Mouse (Mus musculus) left cerebral cortex, adult 2 months (tissue): ENCODE measurements around the gene Ube2v1. TPM values are rescaled to one million over a fixed set of nuclear protein-coding genes. Genes with fewer than 3 reads are reported as not detected.

Experiments used
- DNase-seq, 2 experiments: peaks; one replicate each; pipeline ENCODE4 v3.0.0; 2021 to 2022; ENCODE audit warnings: low spot score in 2 of 2, mixed read lengths in 1 of 2; ENCODE audit errors: extremely low spot score in 1 of 2
- H3K27ac ChIP-seq: fragments of 200-600 bp; 2 replicates; pipeline ENCODE4 v1.8.1; 2022
- H3K4me3 ChIP-seq: fragments of 200-600 bp; 2 replicates; pipeline ENCODE4 v1.8.1; 2022
- CTCF ChIP-seq: fragments of 200-600 bp; IDR thresholded peaks from 2 replicates; pipeline ENCODE4 v1.8.1; 2022; ENCODE audit warnings: antibody characterized with exemption, mild to moderate bottlenecking, moderate library complexity
- intact Hi-C: fragments of 180-260 bp; cut with DNase I; formaldehyde crosslinking; loops from one replicate; pipeline ENCODE4 v1.15.1; 2025
- total RNA-seq, 2 experiments: library from RNA; stranded (reverse); gene quantifications; 2 replicates each; pipeline ENCODE4 v1.2.3; 2021

The Ube2v1 gene
- total RNA-seq, 2 experiments from 2014 or later = 244 to 274 TPM

GRCm38 (mm10) chr2:167596726-167597491 lies 35.0 kb downstream of the Ube2v1 start:
- no peak for TF ChIP-seq CTCF
- H3K4me3 ChIP-seq = no peak overlapping the region
- intact Hi-C loops = no loop called here
- no peak overlapping the region for H3K27ac ChIP-seq
- no peak for DNase-seq

- no peak for DNase-seq
- Histone ChIP-seq H3K27ac (no peak overlapping the region), H3K4me3 (no peak overlapping the region)
- TF ChIP-seq CTCF = no peak
- intact Hi-C loops = no loop called here
These were observed 35.6 kb downstream of the Ube2v1 start for GRCm38 (mm10) chr2:167596262-167596661.

DNA sequence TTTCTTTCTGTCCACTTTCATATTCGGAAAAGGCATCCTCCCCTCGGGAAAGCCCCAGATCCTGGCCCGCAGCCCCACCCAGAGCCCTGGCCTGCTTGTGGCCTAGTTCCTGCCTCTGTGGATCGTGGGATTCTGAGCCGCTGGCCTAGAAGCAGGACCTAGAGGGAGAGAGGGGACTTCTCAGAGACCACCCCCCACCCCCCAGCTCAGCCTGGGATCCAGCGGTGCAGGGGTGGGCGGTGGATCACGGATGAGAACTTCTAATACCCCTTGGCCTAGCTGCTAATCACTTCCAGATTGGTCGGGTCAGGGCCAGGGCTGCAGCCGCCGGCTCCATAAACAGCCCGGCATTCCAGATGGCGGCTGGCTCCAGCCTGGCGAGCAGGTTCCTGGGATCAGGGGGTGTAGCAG lies 36.1 kb downstream of the Ube2v1 start:
- intact Hi-C loops = no loop called here
- no peak overlapping the region; the same call in 1 of the 2 replicates for H3K27ac ChIP-seq
- H3K4me3 ChIP-seq = no peak overlapping the region
- no peak for DNase-seq
- no peak for TF ChIP-seq CTCF

GRCm38 (mm10) chr2:167594444-167594934 lies 37.4 kb downstream of the Ube2v1 start:
- TF ChIP-seq CTCF = no peak; the same call in 1 of the 2 replicates
- H3K4me3 ChIP-seq = no peak overlapping the region
- H3K27ac ChIP-seq = no peak overlapping the region; the same call in 1 of the 2 replicates
- intact Hi-C loops = no loop called here
- DNase-seq = peak; percentile 40 to 60

DNA sequence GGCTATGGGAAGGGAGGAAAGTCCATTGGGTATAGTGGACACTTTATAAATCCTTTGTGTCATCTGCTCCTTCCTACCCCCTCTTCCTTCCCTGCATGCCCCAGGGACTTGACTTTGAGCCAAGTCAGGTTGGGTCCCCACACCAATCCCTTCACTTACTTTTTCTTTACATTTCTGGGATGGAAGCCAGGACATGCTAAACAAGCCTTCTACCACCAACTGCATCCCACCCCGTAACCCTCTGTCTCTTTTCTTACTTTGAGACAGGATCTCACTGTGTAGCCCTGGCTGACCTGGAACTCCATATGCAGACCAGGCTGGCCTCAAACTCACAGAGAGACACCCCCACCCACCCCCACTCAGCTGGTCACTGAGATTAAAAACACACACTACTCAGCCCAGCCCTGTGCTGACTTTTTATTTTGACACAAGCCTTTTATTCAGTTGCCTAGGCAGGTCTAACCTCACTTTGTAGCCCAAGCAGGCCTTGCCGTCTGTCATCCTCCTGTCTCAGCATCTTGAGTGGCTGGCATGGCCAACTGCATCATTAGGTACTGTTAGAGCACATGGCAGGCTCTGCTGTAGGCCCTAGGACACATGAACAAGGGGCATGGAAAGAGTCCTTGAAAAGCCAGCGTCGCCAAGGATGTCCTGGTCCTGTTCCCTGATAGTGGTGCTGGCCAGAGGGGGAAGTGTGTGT lies 38.2 kb downstream of the Ube2v1 start:
- intact Hi-C loops = no loop called here
- Histone ChIP-seq H3K4me3 (no peak overlapping the region), H3K27ac (peak overlapping the region; percentile 36; the same call in 1 of the 2 replicates)
- DNase-seq = no peak
- TF ChIP-seq CTCF = no peak

GRCm38 (mm10) chr2:167588774-167589577 lies 42.9 kb downstream of the Ube2v1 start:
- Histone ChIP-seq H3K27ac (peak overlapping the region; percentile 70), H3K4me3 (peak overlapping the region; percentile 37)
- TF ChIP-seq CTCF = no peak
- intact Hi-C loops = no loop called here
- no peak for DNase-seq

DNA sequence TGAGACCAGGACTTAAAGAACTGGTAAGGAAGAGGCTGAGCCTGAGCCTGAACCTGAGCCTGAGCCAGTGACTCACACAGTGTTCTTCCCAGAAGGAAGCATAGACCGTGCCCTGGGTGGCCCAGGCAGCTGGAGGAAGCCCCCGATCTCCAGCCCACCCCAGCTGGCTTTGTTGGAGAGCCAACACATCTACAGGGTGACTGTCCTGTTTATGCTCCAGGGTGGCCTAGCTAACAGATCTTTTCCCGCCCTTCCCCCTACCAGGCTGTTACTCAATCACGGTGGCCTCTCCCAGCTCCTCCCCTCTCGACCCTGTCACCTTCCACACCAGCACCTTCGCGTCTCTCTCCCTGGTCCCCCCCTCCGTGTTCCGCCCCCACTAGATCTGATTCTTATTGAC lies 44.9 kb downstream of the Ube2v1 start:
- no peak for DNase-seq
- intact Hi-C loops = no loop called here
- no peak overlapping the region for H3K27ac ChIP-seq
- no peak for TF ChIP-seq CTCF
- H3K4me3 ChIP-seq = no peak overlapping the region

DNA sequence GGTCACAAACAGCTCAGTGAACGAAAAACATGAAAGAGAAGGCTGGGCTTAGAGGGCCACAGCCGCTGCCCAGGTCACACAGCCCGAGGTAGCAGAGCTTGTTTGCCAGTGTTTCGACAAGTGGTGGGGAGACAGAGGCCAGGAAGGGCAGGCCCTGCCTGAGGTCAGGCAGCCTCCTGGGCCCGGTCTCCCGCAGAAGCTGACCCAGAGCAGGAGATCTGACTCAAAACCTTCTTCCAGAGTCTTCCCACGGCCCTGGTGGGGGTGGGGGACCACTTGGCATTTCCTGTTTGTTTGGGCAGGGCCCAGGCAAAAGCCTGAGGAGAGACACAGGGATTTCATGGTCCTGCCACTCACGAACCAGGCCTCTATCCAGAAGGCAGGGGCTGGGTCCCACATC lies 45.9 kb downstream of the Ube2v1 start:
- TF ChIP-seq CTCF = no peak
- DNase-seq = no peak
- Histone ChIP-seq H3K4me3 (no peak overlapping the region), H3K27ac (no peak overlapping the region)
- intact Hi-C loops = no loop called here

DNA sequence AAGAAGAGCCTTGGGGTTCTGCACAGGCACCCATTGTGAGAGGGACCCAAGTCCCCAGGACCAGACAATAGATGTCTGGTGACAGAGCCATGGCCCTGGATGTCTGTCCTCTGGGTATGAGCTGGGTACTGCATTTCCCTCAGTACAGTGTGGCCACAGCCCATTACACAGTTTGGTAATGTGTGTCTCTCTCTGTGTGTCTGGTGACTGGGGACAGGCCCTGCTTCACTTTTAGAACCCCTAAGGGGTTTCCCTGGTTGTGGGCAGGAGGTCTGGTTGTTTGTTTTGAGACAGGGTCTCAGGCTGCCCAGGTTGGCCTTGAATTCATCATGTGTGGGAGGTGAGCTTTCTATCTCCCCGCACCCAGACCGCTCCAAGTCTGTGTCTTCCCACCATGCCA lies 46.6 kb downstream of the Ube2v1 start:
- intact Hi-C loops = no loop called here
- DNase-seq = no peak
- TF ChIP-seq CTCF = no peak
- H3K27ac ChIP-seq = no peak overlapping the region
- no peak overlapping the region for H3K4me3 ChIP-seq

DNA sequence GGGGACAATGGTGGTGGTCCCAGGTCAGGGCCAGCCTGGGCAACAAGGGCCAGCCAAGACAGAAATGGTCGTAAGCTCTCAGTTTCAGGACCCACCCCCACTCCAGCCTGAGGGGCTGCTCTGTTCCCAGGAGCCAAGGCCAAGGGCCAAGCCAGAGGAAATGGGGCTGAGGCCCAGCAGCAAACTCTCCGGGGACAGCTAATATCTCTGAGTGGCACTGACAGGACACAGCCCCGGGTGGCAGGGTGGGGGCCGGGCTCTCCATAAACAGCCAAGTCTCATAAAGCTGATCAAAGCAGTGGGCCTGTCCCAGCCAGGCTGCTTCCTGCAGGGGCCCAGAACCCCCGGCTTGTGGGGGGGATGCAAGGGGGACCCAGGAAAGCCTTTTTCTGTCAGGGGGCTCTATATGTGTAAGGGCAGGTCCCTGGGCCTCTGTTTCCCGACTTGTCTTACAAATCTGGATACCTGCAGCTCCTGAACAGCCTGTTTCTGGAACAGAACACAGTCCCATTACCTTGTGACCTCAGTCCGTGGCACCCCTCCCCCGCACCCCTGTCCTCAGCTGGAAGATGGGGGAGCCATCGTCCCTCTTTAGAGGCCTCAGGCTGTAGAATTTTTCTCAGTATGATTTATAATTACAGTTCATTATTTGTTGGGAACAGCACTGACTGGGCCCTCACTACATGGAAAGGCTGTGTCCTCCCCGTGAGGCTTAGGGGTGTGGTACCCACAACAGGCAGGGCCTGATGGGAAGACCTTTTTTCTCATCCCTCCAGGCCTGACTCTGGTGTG lies 48.5 kb downstream of the Ube2v1 start:
- DNase-seq = no peak
- Histone ChIP-seq H3K4me3 (no peak overlapping the region), H3K27ac (no peak overlapping the region)
- TF ChIP-seq CTCF = no peak
- intact Hi-C loops = no loop called here

- TF ChIP-seq CTCF = no peak
- H3K27ac ChIP-seq = no peak overlapping the region
- intact Hi-C loops = no loop called here
These were observed 53.4 kb downstream of the Ube2v1 start for GRCm38 (mm10) chr2:167578521-167578920.

More at GRCm38 (mm10) chr2:167578521-167578920, 53.4 kb downstream of the Ube2v1 start:
- DNase-seq = no peak
- no peak overlapping the region for H3K4me3 ChIP-seq
